Mouse (Mus musculus) urinary bladder, postnatal 4 days (tissue): ENCODE data around the gene Csmd2.

Source experiments
- DNase-seq, 2 experiments: peaks; one replicate each; pipeline ENCODE4 v3.0.0; 2021 to 2022; ENCODE audit warnings: low spot score in 2 of 2

The Csmd2 gene

DNA sequence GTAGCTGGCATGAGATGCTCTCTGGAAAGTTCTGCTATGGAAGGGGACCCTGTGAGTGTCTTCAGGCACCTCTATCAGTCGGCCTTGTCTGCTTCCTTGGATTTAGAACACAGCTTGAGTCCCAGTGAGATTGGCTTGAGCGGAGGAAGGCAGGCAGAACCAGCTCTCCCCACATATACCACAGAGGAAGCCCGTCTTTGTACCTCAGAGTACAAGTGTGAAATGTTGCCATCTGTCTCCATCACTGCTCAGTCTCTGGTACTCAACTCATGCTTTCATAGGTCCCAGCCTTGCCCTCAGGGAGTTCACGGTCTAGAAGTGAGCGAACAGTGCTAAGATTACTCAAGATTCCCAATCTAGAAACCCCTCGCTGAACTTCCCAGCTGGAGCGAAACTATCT lies 352.8 kb downstream of the Csmd2 start:
- no peak for DNase-seq

DNA sequence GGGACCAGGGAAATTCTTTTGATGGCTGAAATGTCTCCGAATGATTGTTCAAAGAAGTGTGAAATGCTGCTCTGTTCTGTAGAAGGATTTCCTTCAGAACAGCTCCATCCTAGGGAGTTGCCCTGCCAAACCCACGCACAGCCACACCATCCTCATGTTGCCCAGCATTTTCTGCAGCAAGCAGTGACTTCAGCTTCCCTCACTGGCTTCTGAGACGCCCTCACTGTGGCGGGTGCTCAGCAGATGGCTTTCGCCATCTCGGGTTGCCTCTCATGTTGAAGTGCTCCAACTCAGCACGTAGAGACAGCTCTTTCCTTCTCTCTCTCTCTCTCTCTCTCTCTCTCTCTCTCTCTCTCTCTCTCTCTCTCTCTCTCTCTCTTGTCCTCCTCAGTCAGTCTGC lies 353.7 kb downstream of the Csmd2 start:
- DNase-seq: no peak

DNA sequence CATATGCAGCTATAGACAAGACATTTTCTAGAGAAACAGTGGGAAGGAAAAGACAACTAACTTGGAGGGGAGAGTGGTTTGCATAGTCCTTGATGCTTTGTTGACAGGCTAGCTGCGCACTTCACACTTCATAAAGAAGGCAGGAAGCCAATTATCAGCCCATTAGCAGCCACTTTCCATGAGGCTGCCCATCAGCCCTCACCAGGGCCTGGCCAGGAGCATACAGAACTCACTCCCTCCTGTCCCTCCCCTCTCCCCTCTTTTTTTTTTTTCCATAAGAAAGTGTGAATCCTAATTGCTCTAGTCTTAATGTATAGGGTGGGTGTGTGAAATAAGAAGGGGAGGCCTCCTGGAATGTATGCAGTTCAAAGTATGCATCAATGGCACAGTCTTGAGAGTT lies 354.6 kb downstream of the Csmd2 start:
- DNase-seq: no peak

DNA sequence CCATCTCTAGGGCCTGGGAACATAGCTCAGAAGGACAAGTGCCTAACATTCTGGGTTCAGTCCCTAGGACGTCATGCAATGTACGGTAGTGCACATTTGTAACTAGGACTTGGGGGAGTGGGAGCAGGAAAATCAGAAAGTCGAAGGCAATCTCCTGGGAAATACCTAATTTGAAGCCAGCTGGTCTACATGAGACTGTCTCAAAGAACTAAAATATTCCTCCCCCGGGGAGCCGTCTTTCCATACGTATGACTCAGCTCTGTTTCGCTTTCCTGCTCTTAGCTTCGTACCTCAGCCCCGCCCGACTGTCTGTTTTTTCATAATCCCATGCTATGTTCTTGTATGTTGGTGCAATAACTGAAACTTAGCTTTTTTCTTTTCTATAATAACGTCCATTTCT lies 371.1 kb downstream of the Csmd2 start:
- no peak for DNase-seq

DNA sequence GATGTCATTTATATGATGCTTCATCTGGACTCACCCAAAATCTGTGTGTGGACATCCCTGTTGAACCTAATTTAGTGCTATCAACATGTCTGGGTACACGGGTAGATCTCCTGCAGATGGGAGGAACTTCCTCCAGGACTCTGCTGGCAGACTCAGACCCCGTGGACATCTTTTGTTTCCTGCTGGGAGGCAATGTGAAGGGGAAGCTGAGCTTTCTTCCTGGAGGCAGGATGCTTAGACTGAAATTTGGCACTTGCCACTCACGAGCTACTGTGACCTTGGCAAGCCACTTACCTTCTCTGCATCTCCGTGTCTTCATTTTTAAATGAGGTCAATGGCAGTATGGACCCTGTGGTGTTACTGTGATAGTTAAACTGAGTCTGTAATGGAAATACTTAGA lies 378.2 kb downstream of the Csmd2 start:
- no peak for DNase-seq

DNA sequence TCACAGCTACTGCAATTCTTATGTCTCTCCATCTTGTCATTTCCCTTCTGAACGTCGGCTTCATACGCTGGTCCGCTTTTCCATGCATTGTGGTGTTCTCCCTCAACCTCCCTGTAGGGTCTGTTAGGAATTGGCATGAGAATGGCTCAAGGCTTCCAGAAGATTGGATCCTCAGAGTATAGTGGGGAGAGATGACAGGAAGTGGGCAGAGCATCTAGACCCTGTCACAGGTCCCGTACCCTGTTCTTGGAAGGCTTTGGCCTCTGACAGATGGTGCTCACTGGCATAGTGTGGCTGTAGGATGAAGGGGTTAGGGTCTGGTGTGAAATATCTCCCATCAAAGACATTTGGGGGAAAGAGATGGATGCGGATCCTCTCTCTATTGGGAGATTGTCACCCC lies 380.4 kb downstream of the Csmd2 start:
- no peak for DNase-seq

DNA sequence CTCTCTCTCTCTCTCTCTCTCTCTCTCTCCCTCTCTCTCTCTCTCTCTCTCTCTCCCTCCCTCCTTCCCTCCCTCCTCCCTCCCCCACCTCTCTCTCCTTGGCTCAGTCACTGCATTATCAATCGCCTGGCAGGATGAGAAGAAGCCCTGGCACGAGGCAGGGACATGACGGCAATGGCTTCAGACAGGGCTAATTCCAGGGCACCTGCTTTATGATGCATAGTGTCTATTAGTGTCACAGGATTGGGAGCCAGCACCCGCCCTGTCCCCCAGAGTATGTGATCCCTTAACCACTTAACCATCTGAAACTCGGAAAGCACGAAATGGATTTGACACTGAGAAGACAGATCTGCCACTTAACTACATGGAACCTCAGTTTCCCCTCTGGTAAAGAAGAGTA lies 384.1 kb downstream of the Csmd2 start:
- no peak for DNase-seq

DNA sequence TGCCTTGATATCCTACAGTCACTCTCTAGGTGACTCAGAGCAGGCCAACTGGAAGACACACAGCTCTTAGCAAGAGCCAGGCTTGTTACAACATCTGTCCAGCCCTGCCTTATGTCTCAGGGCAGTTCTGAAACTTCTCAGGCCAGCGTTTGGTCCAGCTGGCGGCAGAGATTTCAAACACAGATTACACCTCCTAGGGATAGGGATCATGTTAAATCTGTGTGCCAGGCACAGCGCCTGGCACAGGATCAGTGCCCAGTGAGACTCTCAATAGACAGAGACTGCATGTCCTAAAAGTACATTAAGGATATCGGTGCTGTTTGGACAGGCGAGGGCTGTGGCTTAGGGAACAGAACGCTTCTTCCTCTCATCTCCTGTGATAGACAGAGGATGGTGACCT lies 385.5 kb downstream of the Csmd2 start:
- DNase-seq: no peak

DNA sequence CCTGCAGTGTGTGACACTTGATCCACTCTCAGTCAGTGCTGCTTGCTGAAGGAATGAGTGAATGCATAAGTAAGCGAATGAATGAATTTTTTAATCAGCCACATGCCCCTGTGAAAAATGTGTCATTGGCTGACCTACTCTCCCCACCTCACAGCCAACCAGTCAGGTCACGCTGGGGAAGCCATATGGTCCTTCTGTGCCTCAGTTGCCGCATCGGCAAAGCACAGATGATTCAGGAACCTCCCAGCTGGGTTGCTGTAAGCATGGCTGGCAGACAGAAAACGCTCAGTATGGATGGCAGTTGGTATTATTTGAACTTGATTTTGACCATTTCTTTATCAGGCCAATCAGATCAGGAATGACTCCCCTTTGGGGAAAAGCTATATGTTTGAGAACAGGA lies 386.4 kb downstream of the Csmd2 start:
- DNase-seq: no peak

DNA sequence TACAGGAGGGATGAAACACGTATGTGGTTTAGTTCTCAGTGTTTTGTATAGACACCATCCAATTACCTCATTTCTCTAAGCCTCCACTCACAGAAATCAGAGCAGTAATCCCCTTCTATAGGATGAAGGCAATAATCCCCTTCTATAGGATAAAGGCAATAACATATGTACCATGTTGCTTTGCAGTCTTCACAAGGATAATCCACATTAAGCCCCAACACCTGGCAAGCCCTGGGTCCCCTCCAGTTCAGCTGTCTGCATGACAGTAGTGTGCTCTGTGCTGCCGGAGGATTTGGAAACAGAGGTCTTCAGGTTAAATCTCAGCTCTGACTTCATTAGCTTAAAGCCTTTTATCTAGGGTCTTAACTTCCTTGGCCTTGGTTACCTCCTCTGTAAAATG lies 391.3 kb downstream of the Csmd2 start:
- no peak for DNase-seq

DNA sequence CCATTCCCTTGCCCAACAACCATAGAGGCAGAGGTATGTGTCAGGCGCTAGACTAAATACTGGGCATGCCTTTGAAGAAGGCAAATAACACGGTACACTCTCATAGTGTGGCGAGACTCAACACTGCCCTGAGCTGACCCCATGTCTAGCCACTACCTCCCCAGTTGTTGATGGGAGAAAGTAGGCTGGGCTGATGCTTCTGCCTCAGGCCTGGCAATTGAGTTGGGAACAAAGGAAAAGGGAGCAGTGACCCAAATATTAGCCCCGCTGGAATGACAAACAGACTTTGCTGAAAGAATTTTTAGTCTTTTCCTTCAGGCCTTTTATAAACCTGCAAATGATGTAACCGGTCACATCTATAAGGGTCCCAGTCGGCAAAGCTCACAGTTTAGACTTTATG lies 393.7 kb downstream of the Csmd2 start:
- DNase-seq: no peak

DNA sequence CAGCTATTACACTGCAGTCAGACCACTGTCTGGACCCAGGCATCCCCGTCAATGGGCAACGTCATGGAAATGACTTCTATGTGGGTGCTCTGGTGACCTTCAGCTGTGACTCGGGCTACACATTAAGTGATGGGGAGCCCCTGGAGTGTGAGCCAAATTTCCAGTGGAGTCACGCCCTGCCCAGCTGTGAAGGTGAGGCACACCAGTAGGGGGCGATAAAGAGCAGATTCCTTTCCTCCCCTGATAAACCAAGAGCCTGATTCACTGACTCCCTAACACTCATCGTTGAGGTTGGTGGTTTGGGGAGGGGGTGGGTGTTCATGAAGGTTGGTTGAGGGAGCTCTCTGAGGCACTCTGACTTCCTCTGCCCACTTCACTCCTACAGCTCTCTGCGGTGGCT lies 396.1 kb downstream of the Csmd2 start:
- DNase-seq: no peak

DNA sequence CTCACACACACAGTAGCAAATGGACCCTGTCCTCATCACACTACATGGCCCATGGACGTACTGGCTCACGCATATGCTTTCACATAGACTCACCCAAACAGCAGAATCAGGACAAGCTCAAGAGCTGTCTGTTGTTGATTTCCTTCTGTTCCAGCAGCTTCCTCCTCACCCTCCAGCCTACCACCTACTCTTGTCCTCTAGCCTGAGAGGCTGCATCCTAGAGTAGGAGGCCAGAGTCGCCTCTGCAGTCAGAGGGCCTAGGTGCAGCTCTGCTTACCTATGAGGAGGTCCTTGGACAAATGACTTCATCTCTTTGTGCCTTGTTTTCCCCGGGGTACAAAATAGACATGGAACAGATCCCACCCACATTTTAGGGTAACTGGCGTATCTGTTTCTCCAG lies 403.8 kb downstream of the Csmd2 start:
- DNase-seq: no peak

DNA sequence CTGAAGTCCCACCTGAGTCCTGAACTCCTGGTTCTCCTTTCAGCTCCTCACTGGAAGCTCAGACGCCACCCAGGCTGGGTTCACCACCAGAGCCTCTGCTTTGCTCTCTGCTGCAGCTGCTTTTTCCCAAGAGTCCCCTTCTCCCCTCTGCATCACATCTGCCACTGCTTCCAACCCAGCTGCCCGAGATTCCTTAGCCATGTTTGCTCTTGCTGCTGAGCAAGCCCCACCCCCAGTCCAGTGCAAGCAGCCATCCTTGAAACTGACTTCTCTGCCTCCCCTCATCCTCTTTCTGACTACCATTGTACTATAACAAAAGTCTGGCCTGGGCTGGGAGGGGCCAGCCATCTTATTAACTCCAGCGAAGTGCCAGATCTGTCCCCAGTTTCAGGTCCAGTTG lies 404.6 kb downstream of the Csmd2 start:
- DNase-seq: no peak

DNA sequence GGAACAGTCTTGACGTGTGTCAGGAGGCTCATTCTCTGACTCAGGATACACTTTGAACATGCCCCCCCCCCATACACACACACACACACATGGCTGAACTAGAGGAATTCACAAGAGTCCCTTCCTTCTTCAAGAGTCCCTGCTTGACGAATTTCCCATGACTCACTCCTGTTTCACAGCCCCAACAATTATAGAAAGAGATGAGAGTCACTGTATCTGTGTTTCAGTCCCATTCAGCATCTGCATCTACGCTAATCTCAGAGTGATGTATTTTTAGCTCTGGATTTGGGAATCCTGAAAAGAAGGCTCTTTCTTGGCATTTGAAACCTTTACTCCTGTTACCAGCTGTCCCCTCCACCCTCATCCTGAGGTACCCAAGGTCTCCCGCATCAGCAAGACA lies 406.2 kb downstream of the Csmd2 start:
- no peak for DNase-seq

DNA sequence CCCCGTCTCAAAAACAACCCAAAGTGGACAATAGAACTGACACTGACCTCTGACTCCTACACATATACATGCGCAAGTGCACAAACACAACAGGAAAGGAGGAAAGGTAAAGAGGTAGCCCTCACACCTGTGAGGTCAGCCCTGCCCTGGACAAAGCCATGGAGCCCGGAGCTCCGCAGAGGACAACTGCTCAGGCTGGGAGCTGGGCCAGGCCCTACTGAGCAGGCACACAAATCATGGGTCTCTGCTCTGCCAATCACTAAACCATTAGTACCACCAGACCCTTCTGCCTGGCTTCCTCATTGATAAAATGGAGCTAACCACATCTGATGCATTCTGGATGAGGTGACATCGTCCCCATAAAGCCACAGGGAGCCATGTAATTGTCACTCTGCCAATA lies 409.0 kb downstream of the Csmd2 start:
- DNase-seq: no peak

DNA sequence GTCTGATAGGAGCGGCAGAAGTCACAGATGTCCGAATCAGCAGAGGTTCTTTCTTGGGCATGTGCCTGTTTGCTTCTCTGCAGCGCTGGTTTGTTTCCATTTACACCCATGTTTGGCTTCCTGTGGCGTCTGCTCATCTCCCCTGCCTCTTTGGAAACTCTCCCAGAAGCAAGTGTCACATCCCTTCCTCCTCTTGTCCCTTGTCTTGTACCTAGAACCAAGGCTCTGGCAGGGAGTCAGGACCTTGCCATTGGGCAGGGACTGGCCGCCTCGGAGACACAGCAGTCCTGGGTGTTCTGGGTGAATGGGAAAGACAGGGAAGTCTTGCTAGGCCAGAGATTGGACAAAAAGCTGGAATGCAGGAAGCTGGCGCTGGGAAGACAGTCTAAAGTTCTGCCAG lies 410.1 kb downstream of the Csmd2 start:
- DNase-seq: no peak

DNA sequence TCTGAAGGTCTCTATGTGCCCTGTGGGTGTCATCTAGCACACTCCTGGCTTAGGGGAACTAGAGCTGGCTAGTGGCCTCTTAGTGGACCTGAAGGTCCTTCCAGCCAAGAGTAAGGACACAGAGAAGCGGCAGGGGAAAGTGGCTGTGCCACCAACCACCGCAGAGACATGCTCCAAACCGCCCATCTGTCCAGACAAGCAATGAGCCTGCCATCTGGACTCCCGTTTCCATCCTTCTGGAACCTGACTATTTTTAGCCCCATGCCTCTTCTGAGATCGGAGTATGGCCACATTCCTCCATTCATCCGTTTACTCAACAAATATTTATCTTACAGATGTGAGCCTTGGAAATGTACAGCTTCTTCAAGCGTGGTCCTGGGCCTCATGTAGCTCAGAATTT lies 411.3 kb downstream of the Csmd2 start:
- no peak for DNase-seq

DNA sequence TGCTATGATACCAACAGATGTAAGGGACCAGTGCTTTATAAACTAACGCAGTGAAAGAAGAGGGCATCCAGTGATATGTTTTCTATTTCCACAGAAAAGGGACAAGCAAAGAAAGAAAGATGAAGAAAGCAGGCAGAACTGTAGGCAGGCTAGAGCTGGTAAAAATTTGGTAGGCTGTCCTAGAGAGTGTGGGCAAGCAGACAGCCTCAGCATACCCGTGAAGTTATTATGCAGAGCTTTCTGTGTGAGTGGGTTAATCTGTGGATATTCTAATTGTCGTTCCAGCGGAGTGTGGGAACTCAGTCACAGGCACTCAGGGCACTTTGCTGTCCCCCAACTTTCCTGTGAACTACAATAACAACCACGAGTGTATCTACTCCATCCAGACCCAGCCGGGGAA lies 412.4 kb downstream of the Csmd2 start:
- no peak for DNase-seq

DNA sequence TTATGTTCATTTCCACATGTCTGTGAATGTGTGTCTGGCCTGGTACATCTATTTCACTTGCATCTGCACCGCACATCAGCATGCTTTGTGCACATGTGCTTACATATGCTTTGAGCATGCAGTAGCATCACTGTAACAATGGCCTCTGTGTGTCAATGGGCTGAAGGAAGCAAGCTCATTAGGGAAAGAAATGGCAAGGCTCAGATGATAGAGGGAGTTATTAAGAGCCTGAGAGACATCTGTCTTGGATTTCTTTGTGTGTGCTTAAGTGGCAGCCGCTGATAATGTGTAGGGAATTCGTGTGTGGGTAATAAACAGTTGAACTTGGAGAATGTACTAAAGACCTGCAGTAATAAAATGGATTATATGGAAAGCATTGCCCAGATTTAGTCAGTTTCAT lies 413.9 kb downstream of the Csmd2 start:
- no peak for DNase-seq

DNA sequence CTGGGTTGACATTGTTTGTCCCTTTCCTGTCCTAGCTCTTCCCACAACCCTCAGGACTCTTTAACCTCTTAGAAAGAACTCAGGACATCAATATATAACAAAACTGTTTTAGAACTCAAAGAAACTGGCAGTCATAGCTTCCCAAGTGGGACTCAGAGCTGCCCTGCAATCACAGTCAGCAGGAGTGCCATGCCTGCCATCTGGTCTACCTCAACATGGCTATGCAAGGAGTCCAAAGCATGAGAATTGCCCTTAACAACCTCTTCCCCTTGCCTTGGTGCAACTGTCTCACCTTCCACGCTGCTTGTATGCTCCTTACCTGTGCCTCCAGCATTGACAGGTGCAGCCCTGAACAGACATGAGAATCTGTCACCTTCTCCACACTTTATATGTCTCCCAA lies 415.0 kb downstream of the Csmd2 start:
- DNase-seq: no peak

DNA sequence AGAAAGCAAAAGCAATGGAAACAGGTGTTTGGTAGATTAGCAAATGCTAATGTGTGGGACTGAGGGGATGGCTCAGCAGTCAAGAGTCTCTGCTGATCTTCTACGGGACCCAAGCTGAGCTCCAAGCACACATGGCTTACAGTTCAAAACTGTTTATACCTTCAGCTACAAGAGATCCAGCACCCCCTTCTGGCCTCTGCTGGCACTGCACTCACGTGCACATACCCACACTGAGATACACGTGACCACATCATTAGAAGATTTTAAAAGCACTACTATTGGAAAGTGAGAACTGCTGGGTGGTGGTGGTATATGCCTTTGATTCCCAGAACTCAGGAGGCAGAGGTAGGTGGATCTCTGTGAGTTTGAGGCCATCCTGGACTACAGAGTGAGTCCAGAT lies 417.9 kb downstream of the Csmd2 start:
- DNase-seq: no peak

DNA sequence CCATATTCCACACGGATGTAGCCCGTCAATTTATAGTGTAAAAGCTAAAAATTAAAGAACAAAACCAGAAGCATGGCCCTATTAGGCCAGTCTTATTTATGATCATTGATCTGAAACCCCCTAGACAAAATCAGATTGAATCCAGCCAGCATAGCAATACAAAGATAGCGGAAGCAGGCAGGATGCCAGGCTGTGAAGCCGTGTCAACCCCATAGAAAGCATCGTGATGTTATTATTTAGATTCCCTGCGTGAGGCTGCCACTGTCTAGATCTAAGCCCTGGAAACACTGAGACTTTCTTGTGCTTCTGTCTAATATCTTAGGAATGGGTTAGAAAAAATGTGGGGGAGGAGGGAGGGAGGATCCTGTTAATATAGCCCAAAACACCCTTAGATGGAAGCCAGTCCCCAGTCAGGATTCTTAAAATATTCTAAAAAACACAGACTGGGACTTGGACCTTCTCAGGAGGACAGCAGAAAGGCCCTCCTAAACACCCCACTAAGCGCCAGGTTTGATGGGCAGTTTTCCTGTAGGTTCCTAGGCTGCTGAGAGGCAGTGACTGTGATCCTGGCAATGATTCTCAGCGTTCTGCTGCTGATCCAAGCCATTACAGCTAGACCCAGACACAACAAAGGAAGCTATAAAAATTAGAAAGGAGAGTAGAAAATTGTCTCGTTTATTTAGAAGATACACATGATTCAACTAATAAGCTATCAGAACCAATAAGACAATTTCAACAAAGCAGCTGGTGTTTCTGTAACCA lies 419.6 kb downstream of the Csmd2 start:
- no peak for DNase-seq

DNA sequence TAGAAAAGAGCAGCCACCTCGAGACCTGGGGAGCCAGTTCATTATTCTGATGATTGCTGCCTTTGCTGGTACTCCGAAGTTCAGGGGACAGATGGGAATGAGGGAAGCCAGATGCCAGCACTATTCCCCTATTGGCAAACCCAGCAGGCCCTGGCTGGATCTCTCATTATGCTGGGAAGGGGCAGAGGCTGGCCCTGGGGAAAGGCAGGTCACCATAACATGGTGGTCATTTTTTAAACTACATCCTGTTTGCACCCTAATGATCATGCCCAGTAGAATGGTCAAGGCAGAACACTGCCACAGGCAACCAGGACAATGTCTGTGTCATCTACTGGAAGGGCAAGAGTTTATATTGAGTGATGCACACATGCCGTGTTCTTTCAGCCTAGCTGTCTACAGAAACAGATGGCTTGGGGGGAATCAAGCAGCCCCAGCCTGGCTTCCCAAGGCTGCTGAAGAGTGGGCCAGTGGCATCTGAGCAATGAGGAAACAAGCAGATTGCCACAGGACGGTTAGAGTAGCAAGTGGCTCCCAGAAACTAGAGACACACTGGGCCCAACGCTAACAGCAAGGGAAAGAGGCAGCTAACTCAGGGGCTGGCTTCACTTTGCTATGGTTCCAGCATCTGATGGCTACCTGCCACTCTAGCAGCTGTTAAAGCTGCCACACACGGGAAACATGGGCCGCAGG lies 424.4 kb downstream of the Csmd2 start:
- DNase-seq: no peak
